Comparison of ENCODE assay signal across 8 mouse cellular contexts in genomic region chr6:113307481-113308121, GRCm38 (mm10). TPM values are rescaled to one million over a fixed set of nuclear protein-coding genes. Genes with fewer than 3 reads are reported as not detected.
DNase-seq lines count a peak whose midpoint lies in the region; ATAC-seq and TF ChIP-seq lines count a peak whose summit lies in the region.

No protein-coding gene starts in this region.

- no peak for TF ChIP-seq CTCF in lung, embryonic 14.5 days (IDR thresholded peaks at IDR 0.05; ENCODE audit: low read depth)

- WGBS in embryonic facial prominence, embryonic 12.5 days: under 1% methylated on average over 34 of the region's 34 CpGs
- under 1% methylated on average over 32 of the region's 34 CpGs for WGBS in heart, embryonic 12.5 days
- WGBS in kidney, embryonic 16.5 days: under 1% methylated on average over 33 of the region's 34 CpGs
- under 1% methylated on average over 34 of the region's 34 CpGs for WGBS in lung, embryonic 14.5 days
- under 1% methylated on average over 34 of the region's 34 CpGs for WGBS in neural tube, embryonic 13.5 days

- H3K36me3 ChIP-seq in embryonic facial prominence, embryonic 12.5 days: peaks cover 18% of the 10 kb centered on the region
- peaks cover 18% of the 10 kb centered on the region for H3K36me3 ChIP-seq in heart, embryonic 12.5 days
- H3K36me3 ChIP-seq in kidney, embryonic 16.5 days (ENCODE audit: insufficient read depth, low read length): peaks cover 17% of the 10 kb centered on the region
- peaks cover 27% of the 10 kb centered on the region for H3K36me3 ChIP-seq in lung, embryonic 14.5 days (ENCODE audit: insufficient read depth)
- H3K36me3 ChIP-seq in neural tube, embryonic 13.5 days: peaks cover 21% of the 10 kb centered on the region

- ATAC-seq in embryonic facial prominence, embryonic 12.5 days (ENCODE audit: insufficient number of reproducible peaks, insufficient read depth, low FRiP score, low TSS enrichment): no peak
- ATAC-seq in heart, embryonic 12.5 days (ENCODE audit: insufficient number of reproducible peaks, low FRiP score): no peak
- no peak for ATAC-seq in kidney, embryonic 16.5 days (ENCODE audit: low FRiP score, low TSS enrichment)
- no peak for ATAC-seq in lung, embryonic 14.5 days (ENCODE audit: insufficient read depth)
- ATAC-seq in neural tube, embryonic 13.5 days (ENCODE audit: low read depth): peak; percentile 5; the same call in 1 of the 2 replicates

- peak overlapping the region; percentile 96 for H3K27ac ChIP-seq in embryonic facial prominence, embryonic 12.5 days
- peak overlapping the region; percentile 97 for H3K27ac ChIP-seq in heart, embryonic 12.5 days (ENCODE audit: poor library complexity, severe bottlenecking)
- peak overlapping the region; percentile 99 for H3K27ac ChIP-seq in kidney, embryonic 16.5 days (ENCODE audit: low read length)
- peak overlapping the region; percentile 99 for H3K27ac ChIP-seq in lung, embryonic 14.5 days (ENCODE audit: low read depth)
- peak overlapping the region; percentile 99 for H3K27ac ChIP-seq in neural tube, embryonic 13.5 days (replicated peaks)

- H3K9me3 ChIP-seq in embryonic facial prominence, embryonic 12.5 days: no peaks in the 10 kb centered on the region
- no peaks in the 10 kb centered on the region for H3K9me3 ChIP-seq in heart, embryonic 12.5 days (replicated peaks)
- H3K9me3 ChIP-seq in kidney, embryonic 16.5 days (ENCODE audit: low read length): no peaks in the 10 kb centered on the region
- H3K9me3 ChIP-seq in lung, embryonic 14.5 days (ENCODE audit: low read depth, low read length): no peaks in the 10 kb centered on the region
- no peaks in the 10 kb centered on the region for H3K9me3 ChIP-seq in neural tube, embryonic 13.5 days

- H3K4me3 ChIP-seq in embryonic facial prominence, embryonic 12.5 days: peak overlapping the region; percentile 99
- H3K4me3 ChIP-seq in heart, embryonic 12.5 days: peak overlapping the region; percentile 93
- H3K4me3 ChIP-seq in kidney, embryonic 16.5 days (ENCODE audit: low read length): peak overlapping the region; percentile 64
- peak overlapping the region; percentile 94 for H3K4me3 ChIP-seq in lung, embryonic 14.5 days (ENCODE audit: low read depth, low read length)
- H3K4me3 ChIP-seq in neural tube, embryonic 13.5 days: peak overlapping the region; percentile 98

- peak; percentile 57 for DNase-seq in CD4-positive helper T cell, adult 2 months (ENCODE audit: low read depth, low spot score)
- DNase-seq in ZHBTc4 (ENCODE audit: low read depth, low spot score): peak; percentile 82
- peak; percentile 51 for DNase-seq in lung, embryonic 14.5 days
- DNase-seq in thymus, postnatal 36 days: peak; percentile 59 to 69

- H3K4me1 ChIP-seq in embryonic facial prominence, embryonic 12.5 days: peaks cover 16% of the 10 kb centered on the region
- peaks cover 24% of the 10 kb centered on the region for H3K4me1 ChIP-seq in heart, embryonic 12.5 days (replicated peaks)
- H3K4me1 ChIP-seq in kidney, embryonic 16.5 days (ENCODE audit: insufficient read depth, low read length): peaks cover 25% of the 10 kb centered on the region
- H3K4me1 ChIP-seq in lung, embryonic 14.5 days (ENCODE audit: insufficient read depth): peaks cover 4% of the 10 kb centered on the region; the same call in 1 of the 2 replicates
- peaks cover 34% of the 10 kb centered on the region for H3K4me1 ChIP-seq in neural tube, embryonic 13.5 days (replicated peaks)

- H3K9ac ChIP-seq in embryonic facial prominence, embryonic 12.5 days: peak overlapping the region; percentile 98
- peak overlapping the region; percentile 96 for H3K9ac ChIP-seq in heart, embryonic 12.5 days
- H3K9ac ChIP-seq in kidney, embryonic 16.5 days (replicated peaks; ENCODE audit: low read length): peak overlapping the region; percentile 92
- peak overlapping the region; percentile 97 for H3K9ac ChIP-seq in lung, embryonic 14.5 days
- H3K9ac ChIP-seq in neural tube, embryonic 13.5 days: peak overlapping the region; percentile 92

- peak overlapping the region; percentile 95 for H3K4me2 ChIP-seq in embryonic facial prominence, embryonic 12.5 days (replicated peaks)
- peak overlapping the region; percentile 90 for H3K4me2 ChIP-seq in heart, embryonic 12.5 days
- peak overlapping the region; percentile 88 for H3K4me2 ChIP-seq in kidney, embryonic 16.5 days (replicated peaks; ENCODE audit: low read depth, low read length)
- peak overlapping the region; percentile 74 for H3K4me2 ChIP-seq in lung, embryonic 14.5 days
- H3K4me2 ChIP-seq in neural tube, embryonic 13.5 days: peak overlapping the region; percentile 100

- 0 out of 2 replicates have a peak, but pooled peaks cover 3% of the 10 kb centered on the region for H3K27me3 ChIP-seq in embryonic facial prominence, embryonic 12.5 days
- H3K27me3 ChIP-seq in heart, embryonic 12.5 days (replicated peaks): no peaks in the 10 kb centered on the region
- H3K27me3 ChIP-seq in kidney, embryonic 16.5 days (ENCODE audit: insufficient read depth, low read length): no peaks in the 10 kb centered on the region
- H3K27me3 ChIP-seq in lung, embryonic 14.5 days (ENCODE audit: insufficient read depth, low read length): no peaks in the 10 kb centered on the region
- H3K27me3 ChIP-seq in neural tube, embryonic 13.5 days: no peaks in the 10 kb centered on the region

RNA-seq across cellular contexts. Expression of gene Brpf1, which starts 0.7 kb away (rescaled TPM):
- 28.2 and 28.9 TPM in 2 replicates for polyA plus RNA-seq in embryonic facial prominence, embryonic 12.5 days (2016; fragmentation: Nextera tagmentation; extraction: Ambion mirVana)
- 16.2 and 17.0 TPM in 2 replicates for polyA plus RNA-seq in heart, embryonic 12.5 days (2016; fragmentation: Nextera tagmentation; extraction: Ambion mirVana)
- 19.0 and 22.1 TPM in 2 replicates for polyA plus RNA-seq in kidney, embryonic 16.5 days (2015; fragmentation: Nextera tagmentation; extraction: Ambion mirVana)
- polyA plus RNA-seq in lung, embryonic 14.5 days (2014; fragmentation: Nextera tagmentation; extraction: Ambion mirVana): 24.6 and 26.4 TPM in 2 replicates
- polyA plus RNA-seq in neural tube, embryonic 13.5 days (2015; fragmentation: Nextera tagmentation; extraction: Ambion mirVana): 16.7 and 16.8 TPM in 2 replicates

RNA-seq across cellular contexts. Expression of gene Ogg1, which starts 19.2 kb away (rescaled TPM):
- polyA plus RNA-seq in embryonic facial prominence, embryonic 12.5 days (2016; fragmentation: Nextera tagmentation; extraction: Ambion mirVana): 14.1 and 14.7 TPM in 2 replicates
- polyA plus RNA-seq in heart, embryonic 12.5 days (2016; fragmentation: Nextera tagmentation; extraction: Ambion mirVana): 9.0 and 10.6 TPM in 2 replicates
- 17.4 and 19.4 TPM in 2 replicates for polyA plus RNA-seq in kidney, embryonic 16.5 days (2015; fragmentation: Nextera tagmentation; extraction: Ambion mirVana)
- polyA plus RNA-seq in lung, embryonic 14.5 days (2014; fragmentation: Nextera tagmentation; extraction: Ambion mirVana): 16.9 and 17.7 TPM in 2 replicates
- polyA plus RNA-seq in neural tube, embryonic 13.5 days (2015; fragmentation: Nextera tagmentation; extraction: Ambion mirVana): 9.0 and 10.2 TPM in 2 replicates

RNA-seq across cellular contexts. Expression of gene Cpne9, which starts 25.5 kb away (rescaled TPM):
- polyA plus RNA-seq in embryonic facial prominence, embryonic 12.5 days (2016; fragmentation: Nextera tagmentation; extraction: Ambion mirVana): 0.05 and 0.14 TPM in 2 replicates
- 0.08 and 0.14 TPM in 2 replicates for polyA plus RNA-seq in heart, embryonic 12.5 days (2016; fragmentation: Nextera tagmentation; extraction: Ambion mirVana)
- 0.09 TPM in 1 of 2 replicates, not detected in the other for polyA plus RNA-seq in kidney, embryonic 16.5 days (2015; fragmentation: Nextera tagmentation; extraction: Ambion mirVana)
- not detected in 2 replicates for polyA plus RNA-seq in lung, embryonic 14.5 days (2014; fragmentation: Nextera tagmentation; extraction: Ambion mirVana)
- 0.31 and 0.58 TPM in 2 replicates for polyA plus RNA-seq in neural tube, embryonic 13.5 days (2015; fragmentation: Nextera tagmentation; extraction: Ambion mirVana)

RNA-seq across cellular contexts. Expression of gene Camk1, which starts 36.2 kb away (rescaled TPM):
- polyA plus RNA-seq in embryonic facial prominence, embryonic 12.5 days (2016; fragmentation: Nextera tagmentation; extraction: Ambion mirVana): 94.1 and 96.3 TPM in 2 replicates
- polyA plus RNA-seq in heart, embryonic 12.5 days (2016; fragmentation: Nextera tagmentation; extraction: Ambion mirVana): 110 and 113 TPM in 2 replicates
- polyA plus RNA-seq in kidney, embryonic 16.5 days (2015; fragmentation: Nextera tagmentation; extraction: Ambion mirVana): 110 and 117 TPM in 2 replicates
- polyA plus RNA-seq in lung, embryonic 14.5 days (2014; fragmentation: Nextera tagmentation; extraction: Ambion mirVana): 109 and 110 TPM in 2 replicates
- 76.4 and 78.0 TPM in 2 replicates for polyA plus RNA-seq in neural tube, embryonic 13.5 days (2015; fragmentation: Nextera tagmentation; extraction: Ambion mirVana)
